Mouse (Mus musculus) liver, embryonic 14.5 days (tissue): ENCODE measurements at regions not wholly inside any gene's neighbourhood (a gene's known extent, or its start where the extent isn't known, plus 50 kb on each side); places are given as distances from the start of the nearest gene placed in this dataset.

Source experiments
- ATAC-seq: fragments of 200-750 bp; cut with Nextera tagmentation; 2 replicates; pipeline ENCODE4 v1.8.0; 2017; ENCODE audit warnings: moderate number of reproducible peaks, mild to moderate bottlenecking, moderate library complexity; ENCODE audit not compliant: insufficient read depth
- DNase-seq, 3 experiments: peaks; one replicate each; pipeline ENCODE4 v3.0.0-alpha.2; 2012 to 2013; ENCODE audit warnings: low read depth in 3 of 3, low spot score in 3 of 3
- H3K27ac ChIP-seq: fragments of 300-500 bp; sonication (generic); 2 replicates; pipeline ENCODE4 v1.5.1; 2014; ENCODE audit warnings: moderate library complexity, mild to moderate bottlenecking, control low read depth, inconsistent platforms
- H3K27me3 ChIP-seq: fragments of 300-500 bp; sonication (generic); 2 replicates; pipeline ENCODE4 v1.6.1; 2014; ENCODE audit warnings: mild to moderate bottlenecking, low read length, moderate library complexity; ENCODE audit not compliant: control insufficient read depth, insufficient read depth
- H3K36me3 ChIP-seq: fragments of 300-500 bp; sonication (generic); replicated peaks from 2 replicates; pipeline ENCODE4 v1.6.1; 2014; ENCODE audit warnings: low read depth; ENCODE audit not compliant: control insufficient read depth, insufficient read depth
- H3K4me1 ChIP-seq, 2 experiments: fragments of 200-500 bp in 1 of 2; fragments of 300-500 bp in 1 of 2; sonication (generic) in 1 of 2; replicated peaks; 2 replicates each; pipeline ENCODE4 v1.6.1; 2012 to 2014; ENCODE audit warnings: antibody characterized with exemption in 1 of 2, inconsistent platforms in 1 of 2, low read length in 1 of 2; ENCODE audit not compliant: control insufficient read depth in 2 of 2, insufficient read depth in 2 of 2
- H3K4me2 ChIP-seq: fragments of 300-500 bp; sonication (generic); 2 replicates; pipeline ENCODE4 v1.6.1; 2014; ENCODE audit warnings: low read depth, mild to moderate bottlenecking, control low read depth, moderate library complexity
- H3K4me3 ChIP-seq, 2 experiments: fragments of 200-500 bp in 1 of 2; fragments of 300-500 bp in 1 of 2; sonication (generic) in 1 of 2; 2 replicates each; pipeline ENCODE4 v1.5.1; 2012 to 2014; ENCODE audit warnings: low read depth in 2 of 2, low read length in 2 of 2, mild to moderate bottlenecking in 2 of 2, control low read depth in 1 of 2, inconsistent platforms in 1 of 2, moderate library complexity in 1 of 2; ENCODE audit not compliant: insufficient read depth in 1 of 2
- H3K9ac ChIP-seq: fragments of 300-500 bp; sonication (generic); replicated peaks from 2 replicates; pipeline ENCODE4 v1.6.1; 2014; ENCODE audit warnings: mild to moderate bottlenecking, control low read depth, moderate library complexity
- H3K9me3 ChIP-seq: fragments of 300-500 bp; sonication (generic); 2 replicates; pipeline ENCODE4 v1.6.1; 2016; ENCODE audit warnings: low read length, mixed read lengths; ENCODE audit not compliant: control insufficient read depth
- CTCF ChIP-seq: IDR thresholded peaks from 2 replicates; pipeline ENCODE4 v1.5.1; 2016; ENCODE audit warnings: antibody characterized with exemption, low read depth, control low read depth
- EP300 ChIP-seq: IDR thresholded peaks from 2 replicates; pipeline ENCODE4 v1.6.1; 2016; ENCODE audit warnings: antibody characterized with exemption, low read depth
- WGBS: fragments of 180-500 bp; shearing (Covaris S2); extraction: QIAGEN DNeasy Blood & Tissue Kit; methylation state at CpG from one replicate; pipeline ENCODE4 v1.1.7; 2014; ENCODE audit not compliant: insufficient replicate concordance; 5-methylcytosine and 5-hydroxymethylcytosine counted together

DNA sequence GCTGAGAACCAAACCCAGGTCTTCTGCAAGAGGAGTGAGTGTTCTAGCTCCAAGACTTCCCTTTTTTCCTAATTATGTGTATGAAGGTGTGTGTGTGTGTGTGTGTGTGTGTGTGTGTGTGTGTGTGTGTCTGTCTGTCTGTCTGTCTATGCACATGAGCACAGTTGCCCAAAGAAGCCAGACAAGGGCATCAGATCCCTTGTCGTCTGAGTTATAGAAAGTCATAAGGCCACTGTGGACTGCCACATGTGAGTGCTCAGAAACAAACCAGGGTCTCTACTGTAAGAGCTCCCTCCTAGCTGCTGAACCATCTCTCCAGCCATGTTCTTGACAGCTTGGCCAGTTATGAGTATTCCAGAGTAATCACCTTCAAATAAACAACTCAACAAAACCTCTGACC is 58.6 kb upstream of the Itga11 start:
- Histone ChIP-seq H3K27me3 (no peaks in the 10 kb centered on the region), H3K4me2 (no peak overlapping the region), H3K4me1 (no peaks in the 10 kb centered on the region), H3K36me3 (no peaks in the 10 kb centered on the region), H3K9me3 (no peaks in the 10 kb centered on the region), H3K9ac (no peak overlapping the region), H3K27ac (no peak overlapping the region), H3K4me3 (no peak overlapping the region)
- no peak for TF ChIP-seq CTCF
- no peak for TF ChIP-seq EP300
- no peak for DNase-seq
- ATAC-seq: no peak
- 62% methylated on average over 1 of the region's 1 CpGs for WGBS

DNA sequence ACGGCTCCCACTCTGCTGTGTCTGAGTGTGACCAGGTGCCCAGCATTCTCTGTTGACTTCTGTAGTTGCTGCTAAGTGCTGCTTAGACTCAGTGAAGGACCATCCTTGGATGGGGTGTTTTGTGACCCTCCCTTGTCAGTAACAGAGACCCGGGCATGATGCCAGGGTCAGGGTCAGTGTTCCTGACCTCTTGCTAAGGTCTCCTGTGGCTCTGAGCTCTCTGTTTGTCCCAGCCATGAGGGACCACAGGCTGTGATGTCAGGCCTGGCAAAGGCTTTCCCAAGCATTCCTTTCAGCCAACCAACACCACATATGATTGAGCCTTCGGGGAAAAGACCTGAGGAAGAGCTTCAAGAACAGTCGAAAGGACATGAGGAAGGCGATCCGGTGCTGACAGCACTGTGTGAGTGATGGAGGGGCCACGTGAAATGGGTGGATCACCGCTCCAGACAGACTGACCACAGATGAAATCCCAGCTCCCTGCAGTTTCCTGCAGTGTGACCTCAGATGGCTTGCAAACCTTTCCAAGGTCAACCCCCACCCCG is 56.7 kb upstream of the Itga11 start:
- Histone ChIP-seq H3K27me3 (no peaks in the 10 kb centered on the region), H3K27ac (no peak overlapping the region), H3K36me3 (no peaks in the 10 kb centered on the region), H3K4me1 (no peaks in the 10 kb centered on the region), H3K4me2 (no peak overlapping the region), H3K9me3 (no peaks in the 10 kb centered on the region), H3K9ac (no peak overlapping the region), H3K4me3 (no peak overlapping the region)
- WGBS: 58% methylated on average over 9 of the region's 9 CpGs
- DNase-seq (no peak), ATAC-seq (no peak)
- TF ChIP-seq EP300 (no peak), CTCF (no peak)

DNA sequence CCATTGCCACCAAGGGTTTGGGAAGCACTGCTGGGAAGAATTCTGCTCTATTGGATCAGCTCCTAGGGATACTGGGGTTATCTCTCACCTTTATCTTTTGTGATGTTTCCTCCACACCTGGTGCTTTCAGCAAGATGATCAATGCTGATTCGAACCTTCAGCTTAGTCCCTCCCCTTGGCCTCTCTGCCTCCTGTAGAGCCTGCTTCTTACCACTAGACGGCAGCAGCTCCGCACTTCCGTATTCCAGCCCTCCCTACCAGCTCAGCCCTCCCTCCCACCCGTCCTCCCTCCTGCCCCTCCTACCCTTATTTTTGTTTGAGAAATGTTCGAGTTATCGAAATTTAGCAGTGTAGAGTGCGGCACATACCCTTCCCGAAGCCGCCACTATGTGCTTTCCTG is 55.5 kb upstream of the Itga11 start:
- no peak overlapping the region for H3K4me3 ChIP-seq
- H3K36me3 ChIP-seq: no peaks in the 10 kb centered on the region
- H3K4me1 ChIP-seq: no peaks in the 10 kb centered on the region
- DNase-seq (peak in 2 of 3 experiments; percentile 13 to 31), ATAC-seq (no peak)
- no peak overlapping the region for H3K27ac ChIP-seq
- no peak overlapping the region for H3K9ac ChIP-seq
- WGBS: 44% methylated on average over 10 of the region's 10 CpGs
- H3K27me3 ChIP-seq: no peaks in the 10 kb centered on the region
- no peaks in the 10 kb centered on the region for H3K9me3 ChIP-seq
- TF ChIP-seq EP300: no peak
- TF ChIP-seq CTCF: peak; percentile 64
- H3K4me2 ChIP-seq: no peak overlapping the region

DNA sequence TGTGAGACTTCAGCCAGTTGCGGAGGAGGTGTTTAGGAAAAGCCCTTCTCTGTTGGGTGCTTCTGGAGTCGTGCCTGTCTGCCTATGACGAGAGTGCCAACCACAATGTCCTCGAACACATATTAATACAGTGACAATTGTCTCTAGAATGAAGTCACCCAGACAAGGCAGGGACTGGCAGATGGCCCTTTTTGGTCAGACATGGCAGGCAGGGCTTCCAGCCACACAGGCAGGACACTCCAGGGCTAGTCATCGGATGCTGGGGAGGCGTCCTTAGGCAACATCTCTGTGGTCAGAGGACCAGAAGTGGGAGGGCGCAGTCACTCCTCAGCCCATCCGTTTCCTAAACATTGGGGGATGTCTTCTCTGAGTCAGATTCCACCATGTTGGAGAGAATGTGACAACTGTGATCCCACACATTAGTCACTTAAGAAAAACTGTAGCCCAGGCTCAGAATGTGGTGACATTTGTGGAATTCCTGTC is 53.0 kb upstream of the Itga11 start:
- 51% methylated on average over 8 of the region's 8 CpGs for WGBS
- Histone ChIP-seq H3K9me3 (no peaks in the 10 kb centered on the region), H3K4me1 (no peaks in the 10 kb centered on the region), H3K9ac (no peak overlapping the region), H3K27ac (no peak overlapping the region), H3K4me2 (no peak overlapping the region), H3K27me3 (no peaks in the 10 kb centered on the region), H3K4me3 (no peak overlapping the region), H3K36me3 (no peaks in the 10 kb centered on the region)
- no peak for TF ChIP-seq CTCF
- no peak for TF ChIP-seq EP300
- ATAC-seq (no peak), DNase-seq (no peak)

DNA sequence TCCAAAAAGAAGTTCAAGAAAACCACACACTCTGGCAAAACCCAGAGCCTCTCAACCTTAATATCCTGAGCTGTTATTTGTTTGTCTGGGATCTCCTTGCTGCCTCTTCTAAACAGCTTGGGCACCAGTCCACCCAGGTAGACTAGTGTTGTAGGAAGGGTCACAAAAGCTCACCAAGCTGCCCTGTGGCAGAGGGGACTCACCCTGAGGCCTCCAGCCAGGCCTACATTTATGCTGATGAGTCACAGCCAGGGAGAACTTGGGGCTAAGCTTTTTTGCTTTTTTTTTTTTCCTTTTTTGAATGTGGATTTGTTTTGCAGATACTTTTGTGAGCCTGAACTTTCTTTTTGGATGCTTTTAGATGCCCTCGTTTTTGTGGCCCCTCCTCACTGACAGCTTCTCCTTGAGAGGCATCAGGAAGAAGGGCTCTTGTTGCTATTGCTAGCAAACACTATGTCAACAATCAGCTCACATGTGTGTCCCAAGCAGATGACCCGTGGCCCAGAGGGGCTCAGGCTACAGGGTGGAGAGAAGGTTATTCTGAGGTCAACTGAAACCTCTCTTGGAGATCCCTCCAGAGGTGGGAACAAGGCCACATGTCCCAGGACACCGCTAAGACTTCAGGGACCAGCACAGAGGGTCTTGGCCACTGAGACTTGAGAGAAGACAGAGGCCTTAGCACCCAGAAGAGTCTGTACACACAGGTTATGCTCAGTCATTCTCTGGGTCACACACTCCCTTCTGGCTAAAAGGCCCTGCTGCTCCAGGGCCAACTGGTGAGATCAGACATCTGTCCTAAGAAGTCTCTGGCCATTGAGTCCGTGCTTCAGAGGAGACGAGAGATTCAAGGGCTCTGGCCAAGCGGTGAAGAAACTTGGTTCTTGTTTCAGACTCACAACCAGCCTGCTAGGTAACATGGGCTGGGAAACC is 50.3 kb upstream of the Itga11 start:
- DNase-seq: no peak
- no peak for ATAC-seq
- WGBS: 56% methylated on average over 6 of the region's 6 CpGs

More for the DNA sequence above, 50.3 kb upstream of the Itga11 start:
- Histone ChIP-seq H3K27me3 (no peaks in the 10 kb centered on the region), H3K4me1 (no peaks in the 10 kb centered on the region), H3K9me3 (no peaks in the 10 kb centered on the region), H3K4me3 (no peak overlapping the region), H3K27ac (no peak overlapping the region), H3K9ac (no peak overlapping the region), H3K36me3 (no peaks in the 10 kb centered on the region), H3K4me2 (no peak overlapping the region)
- TF ChIP-seq EP300 (no peak), CTCF (no peak)
